Mouse (Mus musculus) liver, embryonic 12.5 days (tissue): Measurements from ENCODE around the gene Gm10037. TPM values are rescaled to one million over a fixed set of nuclear protein-coding genes. Genes with fewer than 3 reads are reported as not detected.
"Not testable (repeated sequence)": the region's sequence is repeated elsewhere in the genome, so short reads cannot be mapped to it uniquely, and the experiment has no call there.

Experiments used
- ATAC-seq: fragments of 200-750 bp; cut with Nextera tagmentation; 2 replicates; pipeline ENCODE4 v1.8.0; 2017; ENCODE audit warnings: moderate number of reproducible peaks, mild to moderate bottlenecking, moderate library complexity
- H3K27ac ChIP-seq: fragments of 300-500 bp; sonication (generic); 2 replicates; pipeline ENCODE4 v1.5.1; 2016; ENCODE audit warnings: mild to moderate bottlenecking
- H3K27me3 ChIP-seq: fragments of 300-500 bp; sonication (generic); replicated peaks from 2 replicates; pipeline ENCODE4 v1.6.1; 2016; ENCODE audit warnings: mild to moderate bottlenecking, moderate library complexity
- H3K36me3 ChIP-seq: fragments of 300-500 bp; sonication (generic); 2 replicates; pipeline ENCODE4 v1.6.1; 2016; ENCODE audit warnings: mild to moderate bottlenecking, moderate library complexity
- H3K4me1 ChIP-seq: fragments of 300-500 bp; sonication (generic); 2 replicates; pipeline ENCODE4 v1.6.1; 2016
- H3K4me2 ChIP-seq: fragments of 300-500 bp; sonication (generic); 2 replicates; pipeline ENCODE4 v1.6.1; 2016; ENCODE audit warnings: mild to moderate bottlenecking, moderate library complexity
- H3K4me3 ChIP-seq: fragments of 300-500 bp; sonication (generic); 2 replicates; pipeline ENCODE4 v1.5.1; 2016; ENCODE audit warnings: mild to moderate bottlenecking, moderate library complexity
- H3K9ac ChIP-seq: fragments of 300-500 bp; sonication (generic); 2 replicates; pipeline ENCODE4 v1.6.1; 2016; ENCODE audit warnings: mild to moderate bottlenecking, moderate library complexity
- H3K9me3 ChIP-seq: fragments of 300-500 bp; sonication (generic); replicated peaks from 2 replicates; pipeline ENCODE4 v1.6.1; 2016; ENCODE audit warnings: mild to moderate bottlenecking, moderate library complexity
- WGBS: fragments of 180-500 bp; shearing (Covaris S2); methylation state at CpG from one replicate; pipeline ENCODE4 v1.1.7; 2016; ENCODE audit not compliant: insufficient replicate concordance; 5-methylcytosine and 5-hydroxymethylcytosine counted together
- polyA plus RNA-seq: library from polyadenylated mRNA; unstranded; fragments of >200 nt; fragmentation: Nextera tagmentation; extraction: Ambion mirVana; gene quantifications from 2 replicates; pipeline ENCODE4 v1.2.1, GENCODE M21; 2016

The Gm10037 gene
- polyA plus RNA-seq, 1 experiment from 2014 or later: 0.60 TPM

DNA sequence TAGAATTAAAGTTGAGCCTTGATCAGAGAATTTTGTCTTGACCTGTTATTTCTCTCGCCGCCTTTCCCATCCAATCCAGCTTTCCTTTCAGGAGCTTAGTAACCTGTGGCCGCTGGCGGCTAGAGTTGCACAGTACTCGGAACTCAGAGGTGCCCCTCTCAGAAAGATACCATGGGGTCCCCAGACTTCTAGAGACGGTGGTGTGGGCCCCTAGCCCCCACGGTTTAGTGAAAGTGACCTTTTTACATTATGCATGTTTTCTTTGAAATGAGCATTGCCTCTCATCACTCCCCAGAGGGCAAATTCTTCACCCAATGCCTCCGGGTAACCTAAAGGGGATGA lies 13.9 kb downstream of the Gm10037 start:
- no peak overlapping the region for H3K27ac ChIP-seq
- no peaks in the 10 kb centered on the region for H3K9me3 ChIP-seq
- H3K27me3 ChIP-seq: no peaks in the 10 kb centered on the region
- peak overlapping the region; percentile 43 for H3K4me3 ChIP-seq
- 23% methylated on average over 8 of the region's 8 CpGs for WGBS
- peak overlapping the region; percentile 64 for H3K4me2 ChIP-seq
- no peak overlapping the region for H3K9ac ChIP-seq
- no peak for ATAC-seq
- H3K4me1 ChIP-seq: no peaks in the 10 kb centered on the region
- H3K36me3 ChIP-seq: no peaks in the 10 kb centered on the region

DNA sequence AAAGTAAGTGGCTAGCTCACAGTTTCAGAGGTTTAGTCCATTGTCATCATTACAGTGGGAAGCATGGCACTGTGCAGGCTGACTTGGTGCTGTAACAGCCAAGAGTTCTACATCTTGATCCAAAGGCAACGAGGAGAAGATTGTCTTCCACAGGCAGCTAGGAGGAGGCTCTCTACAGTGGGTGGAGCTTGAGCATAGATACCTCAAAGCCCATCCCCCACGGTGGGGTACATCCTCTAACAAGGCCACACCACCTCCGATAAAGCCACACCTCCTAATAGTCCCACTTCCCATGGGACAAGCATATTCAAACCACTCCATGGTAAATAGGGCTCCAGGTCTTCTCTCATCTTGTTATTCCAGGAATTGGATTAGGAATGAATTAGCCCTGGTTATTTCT lies 19.5 kb downstream of the Gm10037 start:
- Histone ChIP-seq H3K4me2 (no peak overlapping the region), H3K27ac (no peak overlapping the region), H3K9ac (no peak overlapping the region), H3K4me1 (no peaks in the 10 kb centered on the region), H3K4me3 (no peak overlapping the region), H3K36me3 (no peaks in the 10 kb centered on the region), H3K27me3 (no peaks in the 10 kb centered on the region), H3K9me3 (no peaks in the 10 kb centered on the region)
- 54% methylated on average over 3 of the region's 3 CpGs for WGBS
- ATAC-seq: no peak

DNA sequence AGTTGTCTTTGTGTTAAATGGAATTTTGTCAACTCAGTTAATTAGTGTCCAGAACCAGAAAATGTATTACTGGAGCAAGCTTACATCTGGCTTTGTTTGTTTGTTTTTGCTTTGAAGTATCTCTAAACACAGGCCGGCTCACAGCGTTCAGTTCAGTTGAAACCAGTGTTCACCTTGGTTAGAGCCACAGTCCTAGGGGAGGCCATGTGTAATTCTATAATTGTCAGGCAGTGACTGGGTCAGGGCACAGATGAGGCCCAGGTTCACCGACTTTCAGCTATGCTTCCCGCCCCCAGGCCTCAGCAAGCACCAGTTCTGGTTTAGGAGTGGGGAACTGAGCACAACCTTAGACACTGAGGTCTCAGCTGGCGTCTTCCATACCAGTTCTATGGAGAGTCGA lies 22.2 kb downstream of the Gm10037 start:
- Histone ChIP-seq H3K9me3 (no peaks in the 10 kb centered on the region), H3K9ac (no peak overlapping the region), H3K27ac (no peak overlapping the region), H3K4me3 (no peak overlapping the region), H3K36me3 (no peaks in the 10 kb centered on the region), H3K4me2 (no peak overlapping the region), H3K4me1 (no peaks in the 10 kb centered on the region), H3K27me3 (no peaks in the 10 kb centered on the region)
- ATAC-seq: no peak
- WGBS: 69% methylated on average over 6 of the region's 6 CpGs

- no peak overlapping the region for H3K4me3 ChIP-seq
- H3K27ac ChIP-seq: no peak overlapping the region
- no peaks in the 10 kb centered on the region for H3K4me1 ChIP-seq
- no peak overlapping the region for H3K9ac ChIP-seq
- H3K4me2 ChIP-seq: no peak overlapping the region
- WGBS: 66% methylated on average over 2 of the region's 2 CpGs
- ATAC-seq: no peak
- H3K27me3 ChIP-seq: no peaks in the 10 kb centered on the region
- H3K36me3 ChIP-seq: no peaks in the 10 kb centered on the region
- H3K9me3 ChIP-seq: no peaks in the 10 kb centered on the region
Measured at GRCm38 (mm10) chr13:67853983-67854382, 23.1 kb downstream of the Gm10037 start.

DNA sequence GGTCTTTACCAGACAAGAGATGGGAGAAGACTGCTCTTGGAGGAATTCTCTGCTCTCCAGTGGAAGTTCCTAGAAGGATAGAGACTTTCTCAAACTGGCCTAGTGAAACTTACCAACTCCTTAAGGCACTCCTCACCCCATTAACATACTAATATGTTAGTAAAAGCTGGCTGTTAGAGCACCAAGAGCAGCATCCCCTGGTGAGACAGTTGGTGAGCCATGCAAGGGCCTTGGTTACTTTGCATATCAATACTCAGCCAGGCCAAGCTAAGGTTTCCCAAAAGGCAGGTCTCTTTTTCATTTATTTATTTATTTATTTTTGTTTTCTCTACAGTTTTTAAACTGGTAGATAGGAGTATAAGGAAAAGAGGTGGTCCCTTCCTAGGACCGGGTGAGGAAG lies 26.4 kb downstream of the Gm10037 start:
- ATAC-seq: no peak
- H3K4me2 ChIP-seq: no peak overlapping the region
- H3K36me3 ChIP-seq: no peaks in the 10 kb centered on the region
- no peaks in the 10 kb centered on the region for H3K27me3 ChIP-seq
- H3K27ac ChIP-seq: no peak overlapping the region
- no peak overlapping the region for H3K9ac ChIP-seq
- no peak overlapping the region for H3K4me3 ChIP-seq
- H3K9me3 ChIP-seq: no peaks in the 10 kb centered on the region
- 35% methylated on average over 1 of the region's 1 CpGs for WGBS
- H3K4me1 ChIP-seq: no peaks in the 10 kb centered on the region

DNA sequence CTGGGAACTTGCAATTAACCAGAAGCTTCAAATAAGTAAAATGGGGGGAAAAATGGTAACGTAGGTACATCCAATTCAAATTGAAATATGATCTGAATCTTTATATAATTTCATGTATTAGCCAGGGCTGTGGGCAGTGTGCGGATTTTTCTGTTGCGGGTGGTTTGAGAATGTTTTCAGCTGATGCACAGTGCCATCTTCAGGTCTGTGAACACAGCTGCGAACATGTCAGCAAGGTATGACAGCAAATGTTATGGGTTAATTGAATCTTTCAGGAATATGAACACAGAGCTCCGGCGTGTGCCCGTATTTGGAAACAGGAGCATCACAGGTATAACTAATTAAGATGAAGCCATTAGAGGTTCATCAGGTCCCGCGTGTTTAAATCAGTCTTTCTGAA lies 31.6 kb downstream of the Gm10037 start:
- H3K36me3 ChIP-seq: no peaks in the 10 kb centered on the region
- no peak overlapping the region for H3K4me2 ChIP-seq
- H3K27me3 ChIP-seq: no peaks in the 10 kb centered on the region
- H3K4me3 ChIP-seq: no peak overlapping the region
- no peaks in the 10 kb centered on the region for H3K9me3 ChIP-seq
- H3K9ac ChIP-seq: no peak overlapping the region
- 70% methylated on average over 9 of the region's 9 CpGs for WGBS
- no peak overlapping the region for H3K27ac ChIP-seq
- H3K4me1 ChIP-seq: no peaks in the 10 kb centered on the region
- ATAC-seq: no peak

GRCm38 (mm10) chr13:67863026-67863425 lies 32.1 kb downstream of the Gm10037 start, which contains the start of gene BC048507:
Gene BC048507 (plus strand): TSS chr13:67863326.
- Histone ChIP-seq H3K36me3 (no peaks in the 10 kb centered on the region), H3K4me3 (no peak within 1 kb of the TSS), H3K4me1 (no peaks in the 10 kb centered on the region), H3K4me2 (no peak within 1 kb of the TSS), H3K27ac (no peak within 1 kb of the TSS), H3K9me3 (no peaks in the 10 kb centered on the region), H3K9ac (no peak within 1 kb of the TSS), H3K27me3 (no peaks in the 10 kb centered on the region)
- 65% methylated on average over 11 of the region's 11 CpGs for WGBS
- ATAC-seq: no peak

DNA sequence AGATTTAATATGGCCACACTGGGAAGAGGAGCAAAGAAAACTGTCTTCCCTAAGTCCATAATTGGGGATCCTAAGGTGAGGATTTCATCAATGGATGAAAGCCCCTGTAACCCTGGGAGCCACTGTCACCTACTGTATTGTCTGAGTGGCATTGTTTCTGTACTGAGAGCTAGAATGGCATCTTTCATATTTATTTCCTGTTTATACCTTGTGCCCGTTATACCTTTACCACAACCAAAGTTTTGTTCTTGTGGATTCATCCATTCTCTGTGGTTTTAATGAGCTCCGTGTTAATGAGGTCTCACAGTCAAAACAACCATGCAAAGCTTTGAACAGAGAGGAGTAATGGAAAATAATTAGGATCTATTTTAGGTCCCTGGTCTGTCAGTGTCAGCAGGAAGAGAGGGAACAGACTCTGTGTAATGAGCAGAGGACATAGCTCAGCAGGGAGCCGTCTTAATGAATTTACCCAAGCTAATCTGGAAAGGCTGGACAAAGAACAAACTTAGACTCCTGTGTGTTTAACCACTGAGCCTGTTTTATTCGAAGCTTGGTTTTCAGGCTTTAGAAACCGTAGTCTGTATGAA lies 34.0 kb downstream of the Gm10037 start:
- no peaks in the 10 kb centered on the region for H3K9me3 ChIP-seq
- no peak overlapping the region for H3K27ac ChIP-seq
- H3K27me3 ChIP-seq: no peaks in the 10 kb centered on the region
- no peak overlapping the region for H3K4me3 ChIP-seq
- H3K4me2 ChIP-seq: no peak overlapping the region
- H3K9ac ChIP-seq: no peak overlapping the region
- WGBS: 53% methylated on average over 5 of the region's 5 CpGs
- H3K36me3 ChIP-seq: no peaks in the 10 kb centered on the region
- no peak for ATAC-seq
- H3K4me1 ChIP-seq: no peaks in the 10 kb centered on the region

- 32% methylated on average over 3 of the region's 3 CpGs for WGBS
- H3K27ac ChIP-seq: no peak overlapping the region
- H3K36me3 ChIP-seq: no peaks in the 10 kb centered on the region
- H3K9ac ChIP-seq: no peak overlapping the region
- H3K4me1 ChIP-seq: no peaks in the 10 kb centered on the region
- no peak overlapping the region for H3K4me2 ChIP-seq
- H3K4me3 ChIP-seq: no peak overlapping the region
- H3K27me3 ChIP-seq: no peaks in the 10 kb centered on the region
- no peak for ATAC-seq
- H3K9me3 ChIP-seq: no peaks in the 10 kb centered on the region
Measured at GRCm38 (mm10) chr13:67867899-67868298, 37.0 kb downstream of the Gm10037 start.

GRCm38 (mm10) chr13:67876049-67876698 lies 45.3 kb downstream of the Gm10037 start:
- H3K4me3 ChIP-seq, H3K4me1 ChIP-seq, H3K9ac ChIP-seq, ATAC-seq, H3K4me2 ChIP-seq, H3K9me3 ChIP-seq, H3K36me3 ChIP-seq, H3K27ac ChIP-seq, H3K27me3 ChIP-seq: not testable (repeated sequence)
- WGBS: 33% methylated on average over 7 of the region's 12 CpGs

- H3K9me3 ChIP-seq: no peaks in the 10 kb centered on the region
- no peak overlapping the region for H3K4me3 ChIP-seq
- no peaks in the 10 kb centered on the region for H3K36me3 ChIP-seq
- H3K27ac ChIP-seq: no peak overlapping the region
- no peaks in the 10 kb centered on the region for H3K4me1 ChIP-seq
- ATAC-seq: no peak
- no peak overlapping the region for H3K4me2 ChIP-seq
- 45% methylated on average over 7 of the region's 7 CpGs for WGBS
- no peak overlapping the region for H3K9ac ChIP-seq
- H3K27me3 ChIP-seq: no peaks in the 10 kb centered on the region
Measured at GRCm38 (mm10) chr13:67876699-67877254, 45.9 kb downstream of the Gm10037 start.

- Histone ChIP-seq H3K4me3 (no peak overlapping the region), H3K27ac (no peak overlapping the region)
- no peak for ATAC-seq
Measured at GRCm38 (mm10) chr13:67883966-67884365, 53.1 kb downstream of the Gm10037 start.

More at GRCm38 (mm10) chr13:67883966-67884365, 53.1 kb downstream of the Gm10037 start:
- WGBS: 81% methylated on average over 8 of the region's 8 CpGs
- H3K4me2 ChIP-seq: no peak overlapping the region
- no peaks in the 10 kb centered on the region for H3K36me3 ChIP-seq
- no peaks in the 10 kb centered on the region for H3K4me1 ChIP-seq
- H3K27me3 ChIP-seq: no peaks in the 10 kb centered on the region
- H3K9me3 ChIP-seq: 0 out of 2 replicates have a peak, but pooled peaks cover 11% of the 10 kb centered on the region
- H3K9ac ChIP-seq: no peak overlapping the region
